Mouse (Mus musculus) neural tube, embryonic 11.5 days (tissue): ENCODE results near the gene Usp34. TPM values are rescaled to one million over a fixed set of nuclear protein-coding genes. Genes with fewer than 3 reads are reported as not detected.

ENCODE experiments used
- microRNA-seq: library from miRNA; unstranded; fragments of <30 nt; microRNA quantifications from one replicate; pipeline ENCODE4, GENCODE M21; 2016
- polyA plus RNA-seq: library from polyadenylated mRNA; unstranded; fragments of >200 nt; fragmentation: Nextera tagmentation; extraction: Ambion mirVana; gene quantifications from 2 replicates; pipeline ENCODE4 v1.2.1, GENCODE M21; 2014

Gene Usp34
- polyA plus RNA-seq, 1 experiment from 2014 or later = 31.5 TPM

Small RNA genes within 50 kb of the gene (microRNA-seq; reads per million reads assigned to microRNA genes)
- gene Gm47279 = not detected

Other genes starting within 250 kb of the Usp34 start
- 161 TPM in 2 replicates for gene Xpo1, start 50.9 kb upstream of the Usp34 start, polyA plus RNA-seq
- 147 and 154 TPM in 2 replicates for gene Ahsa2, start 191.1 kb downstream of the Usp34 start, polyA plus RNA-seq
- gene 1700093K21Rik, start 214.3 kb downstream of the Usp34 start, polyA plus RNA-seq = not detected in 2 replicates